Mouse (Mus musculus) embryo, embryonic 11 days (tissue): ENCODE data around the gene Shc2.

Experiments
- DNase-seq: peaks from one replicate; pipeline ENCODE4 v3.0.0-alpha.2; 2015

Shc2 gene

GRCm38 (mm10) chr10:79579781-79580180, 57.9 kb downstream of the Shc2 start:
- no peak for DNase-seq

- DNase-seq, result no peak
These were observed 58.8 kb downstream of the Shc2 start for GRCm38 (mm10) chr10:79578891-79579290.

GRCm38 (mm10) chr10:79578276-79578675, 59.4 kb downstream of the Shc2 start:
- DNase-seq, result no peak

GRCm38 (mm10) chr10:79577376-79577775, 60.3 kb downstream of the Shc2 start:
- no peak for DNase-seq

GRCm38 (mm10) chr10:79575754-79576153, 62.0 kb downstream of the Shc2 start:
- no peak for DNase-seq

GRCm38 (mm10) chr10:79574796-79575195, 62.9 kb downstream of the Shc2 start:
- DNase-seq, result no peak

GRCm38 (mm10) chr10:79574350-79574749, 63.4 kb downstream of the Shc2 start:
- no peak for DNase-seq

GRCm38 (mm10) chr10:79573611-79574010, 64.1 kb downstream of the Shc2 start:
- DNase-seq, result no peak

GRCm38 (mm10) chr10:79571314-79571713, 66.4 kb downstream of the Shc2 start:
- no peak for DNase-seq

- DNase-seq, result no peak
These were observed 67.8 kb downstream of the Shc2 start for GRCm38 (mm10) chr10:79569921-79570320.
